Mouse (Mus musculus) hematopoietic stem cell, adult 5-6 weeks (primary cell): Measurements from ENCODE around the gene Grin2a. TPM values are rescaled to one million over a fixed set of nuclear protein-coding genes. Genes with fewer than 3 reads are reported as not detected.

ENCODE experiments used
- ATAC-seq, 2 experiments: fragments of 125-278 bp in 1 of 2; replicated peaks in 1 of 2; 2 replicates each; pipeline ENCODE4 v1.8.0; 2016 to 2017; ENCODE audit warnings: inconsistent platforms in 2 of 2, mild to moderate bottlenecking in 2 of 2, moderate number of reproducible peaks in 2 of 2, low read depth in 1 of 2, moderate TSS enrichment in 1 of 2; ENCODE audit not compliant: low FRiP score in 2 of 2, poor library complexity in 2 of 2, severe bottlenecking in 2 of 2, insufficient read depth in 1 of 2, low TSS enrichment in 1 of 2
- total RNA-seq: library from RNA; stranded (forward); fragments of 172-1452, 232-1000 nt; gene quantifications from 2 replicates; pipeline ENCODE4 v1.2.3, GENCODE M21; 2017

Gene Grin2a
- total RNA-seq, result not detected in 2 replicates

DNA sequence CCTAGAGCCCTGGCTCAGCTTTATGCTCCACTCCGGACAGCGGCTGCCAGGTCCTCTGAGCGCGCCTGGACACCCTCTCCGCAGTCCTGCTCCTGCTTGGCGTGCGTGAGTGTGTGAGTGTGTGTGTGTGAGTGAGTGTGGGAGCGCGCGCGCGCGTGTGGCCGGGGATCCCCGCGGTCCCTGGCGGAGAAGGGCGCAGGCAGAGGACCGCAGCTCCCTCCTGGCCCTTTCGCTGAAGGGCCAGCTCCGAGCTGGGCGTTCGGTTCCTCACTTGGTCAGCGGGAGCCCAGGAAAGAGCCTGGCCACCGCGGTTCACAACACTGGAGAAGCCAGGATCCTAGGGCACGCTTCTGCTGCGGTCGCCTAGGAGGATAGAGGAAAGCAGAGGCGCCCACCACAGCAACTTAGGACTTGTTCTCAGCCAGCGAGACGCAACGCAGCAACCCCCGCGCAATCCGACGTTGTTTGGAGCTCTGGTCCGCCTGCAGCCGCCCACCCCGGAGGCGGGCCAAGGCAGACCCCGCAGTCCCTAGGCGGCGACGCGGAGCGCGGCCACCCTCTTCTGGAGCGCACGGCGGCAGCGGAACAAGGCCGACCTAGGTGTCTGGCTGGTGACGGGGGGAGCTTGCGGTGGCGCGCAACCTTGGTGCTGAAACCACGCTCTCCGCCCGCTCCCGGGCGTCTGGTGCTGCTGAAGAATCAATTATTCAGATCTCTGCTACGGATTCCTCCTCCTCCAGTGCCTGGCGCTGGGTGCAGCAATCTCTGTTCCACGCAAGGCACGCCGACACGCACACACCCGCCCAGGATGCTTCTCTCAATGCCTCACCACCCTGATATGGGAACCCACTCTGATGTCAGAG is at the start of gene Grin2a:
Gene Grin2a (minus strand): TSS at position 610 of the 863 bp plus-strand sequence.
- no peak for ATAC-seq

DNA sequence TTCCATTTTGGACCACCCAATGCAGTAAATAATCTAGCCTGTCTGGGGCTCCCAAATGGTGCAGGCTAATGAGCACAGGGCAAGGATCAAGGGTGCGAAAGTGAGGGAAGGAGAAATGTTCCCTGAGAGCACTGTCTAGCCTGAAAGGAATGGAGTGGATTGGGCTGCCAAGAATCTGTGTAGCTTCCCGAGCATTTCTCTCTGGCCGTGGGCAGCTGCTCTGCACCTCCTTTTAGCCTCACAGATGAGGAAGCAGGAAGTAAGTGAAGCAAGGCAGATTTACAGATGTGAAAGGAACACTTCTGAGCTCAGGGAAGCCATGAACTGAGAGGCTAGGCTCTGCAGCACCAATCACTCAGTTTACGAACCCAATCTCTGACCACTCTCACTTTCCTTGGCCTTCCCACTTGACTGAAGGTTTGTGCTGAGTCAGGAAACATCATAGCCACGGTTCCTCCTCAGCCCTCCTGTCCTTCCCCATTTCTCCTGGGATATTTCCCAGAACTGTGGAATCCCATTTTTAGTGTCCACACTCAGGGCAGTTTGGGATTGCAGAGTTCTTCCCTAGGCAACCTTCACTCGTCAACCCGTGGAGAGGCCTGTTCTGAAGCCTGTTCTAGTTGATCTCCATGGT is 40.3 kb upstream of the Grin2a start:
- no peak for ATAC-seq

DNA sequence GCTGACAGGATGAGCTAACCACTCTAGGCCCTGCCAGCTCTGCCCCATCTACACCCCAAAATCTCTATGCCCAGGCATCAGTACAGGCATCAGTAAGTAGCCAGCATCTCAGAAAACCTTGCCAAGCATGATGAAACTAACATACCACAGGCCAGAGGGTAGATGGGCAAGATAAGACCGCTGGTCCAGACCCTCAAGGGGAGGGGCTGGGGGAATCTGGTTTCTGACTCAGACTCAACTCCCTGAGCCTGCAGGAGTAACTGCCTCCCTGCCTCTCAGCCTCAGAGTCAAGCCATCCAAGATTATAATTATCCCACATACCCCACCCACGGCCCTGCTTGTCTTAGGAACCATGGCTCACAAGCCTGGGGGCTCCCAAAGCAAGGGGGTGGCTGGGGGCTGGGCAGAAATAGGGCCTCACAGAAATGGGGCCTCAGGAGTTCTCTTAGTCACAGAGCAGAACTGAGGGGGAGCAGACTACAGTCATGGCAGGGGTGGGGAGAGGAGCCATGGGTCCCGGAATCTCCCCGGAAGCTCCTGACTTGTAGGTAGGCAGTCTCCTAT is 38.1 kb upstream of the Grin2a start:
- no peak for ATAC-seq

GRCm38 (mm10) chr16:10031891-10032290 is 36.5 kb upstream of the Grin2a start:
- ATAC-seq, result no peak

GRCm38 (mm10) chr16:10026741-10027140 is 31.4 kb upstream of the Grin2a start:
- ATAC-seq, result no peak

GRCm38 (mm10) chr16:10009743-10010142 is 14.4 kb upstream of the Grin2a start:
- no peak for ATAC-seq

- ATAC-seq, result no peak
These were observed 10.2 kb upstream of the Grin2a start for GRCm38 (mm10) chr16:10005606-10006005.

GRCm38 (mm10) chr16:10004096-10004495 is 8.7 kb upstream of the Grin2a start:
- ATAC-seq, result no peak

- no peak for ATAC-seq
These were observed 7.6 kb upstream of the Grin2a start for GRCm38 (mm10) chr16:10003001-10003400.

GRCm38 (mm10) chr16:10001601-10002000 is 6.2 kb upstream of the Grin2a start:
- ATAC-seq, result no peak

DNA sequence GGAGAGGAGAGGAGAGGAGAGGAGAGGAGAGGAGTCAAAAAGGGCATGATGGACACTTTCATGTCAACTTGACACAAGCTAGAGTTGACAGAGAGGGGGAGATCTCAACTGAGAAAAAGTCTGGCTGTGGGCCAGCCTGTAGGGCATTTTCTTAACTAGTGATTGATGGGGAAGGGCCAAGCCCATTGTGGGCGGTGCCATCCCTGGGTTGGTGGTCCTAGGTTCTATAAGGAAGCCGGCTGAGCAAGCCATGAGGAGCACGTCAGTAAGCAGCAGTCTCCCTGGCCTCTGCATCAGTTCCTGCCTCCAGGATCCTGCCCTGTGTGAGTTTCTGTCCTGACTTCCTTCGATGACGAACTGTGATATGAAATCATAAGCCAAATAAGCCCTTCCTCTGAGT is 4.6 kb upstream of the Grin2a start:
- no peak for ATAC-seq

DNA sequence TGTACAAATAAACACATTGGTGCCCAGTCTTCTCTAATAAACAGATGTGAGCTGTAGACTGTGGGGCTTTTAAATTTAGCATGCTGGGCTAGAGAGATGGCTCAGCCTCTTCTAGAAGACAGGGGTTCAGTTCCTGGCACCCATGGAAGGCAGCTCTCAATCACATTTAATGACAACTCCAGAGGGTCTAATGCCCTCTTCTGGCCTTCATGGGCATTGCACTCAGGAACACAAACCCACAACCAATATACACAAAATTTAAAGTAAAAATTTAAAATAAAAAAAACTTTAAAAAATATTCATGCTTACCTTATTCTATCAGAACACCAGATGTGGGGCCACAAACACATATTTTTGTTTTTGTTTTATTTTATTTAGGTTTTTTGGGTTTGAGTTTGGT is 2.6 kb upstream of the Grin2a start:
- ATAC-seq, result no peak

GRCm38 (mm10) chr16:9995814-9996210 is 452 bp upstream of the Grin2a start:
- no peak for ATAC-seq

DNA sequence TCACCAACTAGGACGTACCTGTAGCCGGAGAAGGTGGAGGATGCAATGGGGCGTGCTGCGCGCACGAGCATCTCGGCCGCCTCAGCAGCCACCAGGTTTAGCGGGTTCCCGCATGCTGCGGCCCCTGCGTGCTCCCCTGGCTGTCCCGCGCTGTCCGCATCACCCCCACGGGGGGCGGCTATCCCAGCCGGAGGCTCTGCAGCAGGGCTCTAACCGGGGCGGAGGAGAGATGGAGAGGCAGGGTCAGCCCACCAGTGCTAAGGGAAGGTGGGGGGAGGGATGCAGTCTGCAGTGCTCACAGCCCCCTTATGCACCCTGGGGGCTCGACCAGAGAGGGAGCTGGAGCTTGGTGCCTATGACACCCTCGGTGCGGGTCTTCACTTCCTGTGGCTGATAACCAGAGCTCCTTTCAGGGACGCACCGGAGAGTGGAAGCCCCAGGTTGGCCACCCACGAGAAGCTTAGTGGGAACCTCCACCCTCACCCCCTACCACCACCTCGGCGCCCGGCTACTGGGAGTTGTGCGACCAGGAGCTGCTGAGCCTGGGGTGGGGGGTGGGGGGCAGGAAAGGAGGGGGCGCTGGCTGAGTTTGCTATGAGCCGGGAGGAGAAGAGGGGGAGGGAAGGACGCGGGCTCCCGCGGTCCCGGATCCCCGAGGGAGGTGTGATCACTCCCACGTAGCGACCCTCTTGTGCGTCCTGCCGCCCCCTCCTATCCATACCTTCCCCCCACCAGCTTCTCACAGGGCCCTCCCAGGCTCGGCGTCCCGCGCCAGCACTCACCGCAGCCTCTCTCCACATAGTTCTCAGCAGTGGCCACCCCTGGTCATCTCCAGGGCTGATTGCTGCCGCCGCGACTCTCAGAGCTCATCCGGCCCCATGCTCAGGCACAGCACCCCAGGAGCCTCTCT is 1.1 kb downstream of the Grin2a start:
- no peak for ATAC-seq

DNA sequence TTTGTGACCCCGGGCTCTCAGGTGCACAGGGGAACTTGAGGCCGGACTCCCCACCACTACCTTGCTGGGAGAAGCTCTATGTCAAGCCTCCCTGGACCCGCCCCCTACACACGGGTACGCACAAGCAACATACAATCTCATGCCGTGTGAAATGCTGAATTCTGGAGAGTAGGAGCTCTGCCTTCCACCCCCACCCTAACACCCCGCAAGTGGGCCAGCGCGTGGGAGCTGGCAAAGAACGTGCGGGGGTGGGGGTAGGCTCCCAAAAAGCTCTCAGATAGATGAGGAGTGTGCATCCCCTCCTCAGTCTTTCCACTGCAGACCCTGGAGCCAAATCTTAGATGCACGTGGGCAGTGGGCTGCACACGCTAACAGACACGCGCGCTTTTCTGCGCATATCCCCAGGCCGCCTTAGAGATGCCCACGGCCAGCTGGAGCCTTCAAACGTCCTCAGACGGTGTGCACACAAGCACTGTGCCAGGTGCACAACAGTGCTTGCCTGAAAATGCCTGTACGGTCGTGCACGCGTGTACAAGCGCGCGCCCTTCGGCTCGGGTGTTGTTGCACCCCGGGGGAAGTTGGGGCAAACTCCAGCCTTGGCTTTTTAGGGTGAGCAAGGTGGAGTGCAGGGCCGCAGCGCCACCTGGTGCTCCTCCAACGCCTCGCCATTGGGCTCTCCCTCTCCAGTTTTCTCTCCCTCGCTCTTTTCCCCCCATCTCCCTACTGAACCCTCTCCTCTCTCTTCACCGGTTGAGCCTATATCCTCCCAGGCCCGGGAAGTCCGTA is 1.9 kb downstream of the Grin2a start:
- ATAC-seq, result peak; percentile 27 to 32; a peak in 1 of 4 replicates

DNA sequence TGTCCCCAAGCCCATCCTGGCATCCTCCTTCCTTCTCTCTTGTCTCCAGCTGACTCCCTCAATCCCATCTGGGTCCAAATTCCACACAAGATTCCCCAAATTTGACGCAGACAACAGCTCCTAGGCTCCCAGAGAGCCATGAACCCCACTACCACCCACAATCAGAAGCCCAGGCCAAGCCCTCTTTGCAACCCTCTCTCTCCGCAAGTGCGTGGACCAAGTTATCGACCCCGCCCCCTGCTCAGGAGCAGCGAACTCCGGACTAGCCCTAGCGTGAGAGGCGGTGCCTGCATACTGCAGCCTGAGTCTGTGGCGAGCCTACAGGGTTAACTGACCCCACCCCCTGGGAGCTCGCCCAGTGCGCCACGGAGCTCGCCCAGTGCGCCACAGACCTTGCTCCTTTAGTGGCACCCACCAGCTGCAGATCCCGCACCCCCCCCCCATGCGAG is 2.6 kb downstream of the Grin2a start:
- no peak for ATAC-seq
